Mouse (Mus musculus) bone marrow, adult 2 months (tissue): ENCODE data around the gene Pxn.

Experiments used
- CTCF ChIP-seq: fragments of 200-500 bp; IDR thresholded peaks from 2 replicates; pipeline ENCODE4 v1.5.1; 2011; ENCODE audit warnings: low read length, control low read depth; ENCODE audit not compliant: control insufficient read depth, insufficient read depth
- POLR2A ChIP-seq: fragments of 200-500 bp; IDR thresholded peaks from 2 replicates; pipeline ENCODE4 v1.6.1; 2011; ENCODE audit warnings: low read depth, mild to moderate bottlenecking, control low read depth, low read length, borderline replicate concordance; ENCODE audit not compliant: control insufficient read depth

DNA sequence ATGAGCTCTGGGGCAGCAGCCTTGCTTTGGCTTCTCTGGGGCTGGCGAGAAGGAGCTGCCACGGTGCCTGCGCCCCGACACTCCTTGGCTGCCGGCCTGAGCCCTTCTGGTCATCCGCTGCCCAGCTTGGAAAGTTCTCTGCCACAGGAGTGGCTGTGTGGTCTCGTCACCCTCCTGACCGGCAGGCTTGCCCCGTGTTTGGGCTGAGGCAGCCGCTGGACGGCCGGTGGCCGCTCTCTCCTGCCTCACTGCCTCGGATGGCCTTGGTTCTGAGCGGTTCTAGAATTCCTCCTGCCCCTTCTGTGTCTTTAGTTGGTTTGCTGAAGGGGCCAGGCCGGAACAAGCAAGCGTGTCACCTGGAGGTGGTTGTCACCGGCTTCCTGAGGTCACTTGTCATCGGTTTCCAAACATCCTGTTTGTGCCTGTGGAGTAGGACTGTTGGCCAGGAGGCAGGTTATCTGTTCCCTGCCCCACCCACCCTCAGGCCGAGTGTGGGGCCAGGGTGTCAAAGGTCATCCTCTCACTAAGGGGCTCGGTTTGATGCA, 13.9 kb downstream of the Pxn start:
- TF ChIP-seq CTCF (no peak), POLR2A (no peak)
